Mouse (Mus musculus) heart, embryonic 16.5 days (tissue): Measurements from ENCODE around the gene Tada1. TPM values are rescaled to one million over a fixed set of nuclear protein-coding genes. Genes with fewer than 3 reads are reported as not detected.

ENCODE experiments used
- ATAC-seq: fragments of 200-750 bp; cut with Nextera tagmentation; replicated peaks from 2 replicates; pipeline ENCODE4 v1.8.0; 2017; ENCODE audit warnings: moderate number of reproducible peaks; ENCODE audit not compliant: insufficient read depth, low FRiP score; ENCODE audit errors: extremely low read depth
- H3K27ac ChIP-seq: fragments of 300-500 bp; sonication (generic); 2 replicates; pipeline ENCODE4 v1.5.1; 2014; ENCODE audit warnings: mild to moderate bottlenecking, low read length, control low read depth, moderate library complexity
- H3K27me3 ChIP-seq: fragments of 300-500 bp; sonication (generic); 2 replicates; pipeline ENCODE4 v1.6.1; 2014; ENCODE audit warnings: low read length, mixed read lengths; ENCODE audit not compliant: control insufficient read depth, insufficient read depth
- H3K36me3 ChIP-seq: fragments of 300-500 bp; sonication (generic); 2 replicates; pipeline ENCODE4 v1.6.1; 2014; ENCODE audit not compliant: control insufficient read depth, insufficient read depth
- H3K4me1 ChIP-seq: fragments of 300-500 bp; sonication (generic); 2 replicates; pipeline ENCODE4 v1.6.1; 2014; ENCODE audit warnings: low read length, mixed read lengths; ENCODE audit not compliant: control insufficient read depth, insufficient read depth
- H3K4me2 ChIP-seq: fragments of 300-500 bp; sonication (generic); 2 replicates; pipeline ENCODE4 v1.6.1; 2014; ENCODE audit warnings: low read depth, mild to moderate bottlenecking, control low read depth, low read length
- H3K4me3 ChIP-seq: fragments of 300-500 bp; sonication (generic); 2 replicates; pipeline ENCODE4 v1.5.1; 2014; ENCODE audit warnings: mild to moderate bottlenecking, control low read depth, low read length
- H3K9ac ChIP-seq: fragments of 300-500 bp; sonication (generic); 2 replicates; pipeline ENCODE4 v1.6.1; 2014; ENCODE audit warnings: low read length, control low read depth
- H3K9me3 ChIP-seq: fragments of 300-500 bp; sonication (generic); replicated peaks from 2 replicates; pipeline ENCODE4 v1.6.1; 2016; ENCODE audit warnings: low read length; ENCODE audit not compliant: control insufficient read depth
- WGBS: fragments of 180-500 bp; shearing (Covaris S2); extraction: QIAGEN DNeasy Blood & Tissue Kit; methylation state at CpG from one replicate; pipeline ENCODE4 v1.1.7; 2014; 5-methylcytosine and 5-hydroxymethylcytosine counted together
- polyA plus RNA-seq: library from polyadenylated mRNA; unstranded; fragments of >200 nt; fragmentation: Nextera tagmentation; extraction: Ambion mirVana; gene quantifications from 2 replicates; pipeline ENCODE4 v1.2.1, GENCODE M21; 2015

Tada1 gene
- polyA plus RNA-seq, 1 experiment from 2014 or later: 36.9 TPM

DNA sequence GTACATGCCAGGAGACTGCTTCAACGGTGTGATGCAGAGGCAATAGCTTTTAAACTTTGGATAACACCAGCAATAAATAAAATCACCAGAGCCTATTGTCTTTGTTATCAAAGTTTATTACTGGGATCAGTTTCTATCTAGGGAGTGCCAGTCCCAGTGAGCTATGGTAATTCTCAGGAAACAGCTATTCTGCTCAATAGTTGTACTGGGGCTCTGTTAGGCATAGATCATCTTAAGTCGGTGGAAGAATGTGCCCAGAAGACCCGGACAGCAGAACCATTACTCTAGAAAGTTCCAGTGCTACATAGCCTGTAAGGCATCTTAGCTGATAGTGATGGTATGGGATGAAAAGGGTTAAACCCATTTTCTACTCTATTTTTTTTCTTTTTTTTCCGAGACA lies 15.9 kb downstream of the Tada1 start:
- no peak overlapping the region for H3K27ac ChIP-seq

GRCm38 (mm10) chr1:166395661-166396060 lies 16.8 kb downstream of the Tada1 start:
- no peak overlapping the region for H3K4me2 ChIP-seq
- no peaks in the 10 kb centered on the region for H3K9me3 ChIP-seq
- H3K4me1 ChIP-seq: no peaks in the 10 kb centered on the region
- H3K36me3 ChIP-seq: peaks cover 63% of the 10 kb centered on the region
- ATAC-seq: no peak
- no peak overlapping the region for H3K27ac ChIP-seq
- H3K27me3 ChIP-seq: no peaks in the 10 kb centered on the region
- WGBS: 90% methylated on average over 5 of the region's 5 CpGs
- no peak overlapping the region for H3K4me3 ChIP-seq
- no peak overlapping the region for H3K9ac ChIP-seq

More for the DNA sequence above, 15.9 kb downstream of the Tada1 start:
- H3K4me3 ChIP-seq: no peak overlapping the region
- H3K4me2 ChIP-seq: no peak overlapping the region
- H3K36me3 ChIP-seq: peaks cover 62% of the 10 kb centered on the region
- WGBS: 68% methylated on average over 4 of the region's 4 CpGs
- no peaks in the 10 kb centered on the region for H3K4me1 ChIP-seq
- no peaks in the 10 kb centered on the region for H3K9me3 ChIP-seq
- H3K27me3 ChIP-seq: no peaks in the 10 kb centered on the region
- no peak overlapping the region for H3K9ac ChIP-seq
- no peak for ATAC-seq

DNA sequence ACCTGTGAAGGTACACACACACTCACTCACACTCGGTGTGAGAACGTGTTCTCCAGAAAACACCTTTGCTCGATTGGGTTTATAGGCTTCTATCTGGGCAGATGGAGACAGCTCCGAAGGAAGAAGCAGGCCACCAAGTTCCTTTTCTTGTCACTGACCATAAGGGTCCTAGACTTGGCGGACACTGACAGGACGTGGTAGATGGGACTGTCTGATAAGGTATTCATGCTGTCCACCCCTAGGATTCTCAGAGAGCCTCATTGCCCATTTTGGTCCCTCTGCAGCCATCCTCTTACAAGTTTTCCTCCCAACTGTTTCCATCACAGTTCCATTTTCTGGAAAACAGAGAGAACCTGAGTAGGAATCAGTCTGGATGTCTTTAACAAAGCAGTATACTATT lies 17.5 kb downstream of the Tada1 start:
- no peaks in the 10 kb centered on the region for H3K9me3 ChIP-seq
- H3K4me3 ChIP-seq: no peak overlapping the region
- no peak overlapping the region for H3K4me2 ChIP-seq
- ATAC-seq: no peak
- H3K27ac ChIP-seq: no peak overlapping the region
- WGBS: 83% methylated on average over 6 of the region's 6 CpGs
- H3K9ac ChIP-seq: no peak overlapping the region
- H3K36me3 ChIP-seq: peaks cover 68% of the 10 kb centered on the region
- H3K4me1 ChIP-seq: no peaks in the 10 kb centered on the region
- H3K27me3 ChIP-seq: no peaks in the 10 kb centered on the region

DNA sequence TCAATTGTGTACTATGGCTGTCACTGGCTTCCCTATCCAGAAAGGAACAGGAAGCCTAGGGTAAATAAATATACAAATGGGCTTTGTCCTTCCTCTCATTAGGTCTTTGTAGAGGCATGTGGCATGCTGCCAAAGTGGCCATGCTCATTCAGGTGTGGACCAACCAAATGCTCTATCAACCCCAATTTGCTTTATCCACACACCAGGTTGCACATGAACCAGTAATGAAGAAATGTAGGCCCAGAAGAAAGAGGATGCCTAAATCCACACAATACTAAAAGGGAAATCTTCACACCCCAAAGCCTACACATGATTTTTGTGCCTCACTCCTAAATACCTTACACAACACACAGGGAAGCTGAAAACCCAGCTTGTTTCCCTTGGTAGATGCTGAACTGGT lies 22.6 kb downstream of the Tada1 start:
- Histone ChIP-seq H3K4me1 (peaks cover 11% of the 10 kb centered on the region), H3K9ac (no peak overlapping the region), H3K27me3 (no peaks in the 10 kb centered on the region), H3K9me3 (no peaks in the 10 kb centered on the region), H3K27ac (no peak overlapping the region), H3K36me3 (peaks cover 50% of the 10 kb centered on the region), H3K4me2 (no peak overlapping the region), H3K4me3 (no peak overlapping the region)
- no peak for ATAC-seq

DNA sequence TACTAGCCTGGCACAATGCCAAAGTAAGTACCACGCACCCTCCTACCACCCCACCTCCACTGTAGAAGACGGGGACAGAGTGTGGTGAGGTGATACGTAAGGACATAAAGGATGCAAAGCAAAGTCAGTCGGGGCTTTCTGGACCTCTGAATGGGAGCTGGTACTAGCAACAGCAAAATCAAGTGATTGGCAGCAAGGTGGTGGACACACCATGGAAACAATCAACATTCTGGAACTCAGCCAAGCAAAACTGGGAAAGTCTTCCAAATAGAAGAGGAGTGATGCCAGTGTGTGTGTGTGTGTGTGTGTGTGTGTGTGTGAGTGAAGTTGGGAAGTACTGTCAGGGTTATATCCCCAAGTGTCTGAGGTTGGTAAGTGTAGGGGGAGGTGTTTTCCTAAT lies 23.1 kb downstream of the Tada1 start:
- peaks cover 11% of the 10 kb centered on the region for H3K4me1 ChIP-seq
- H3K27ac ChIP-seq: no peak overlapping the region
- no peak overlapping the region for H3K9ac ChIP-seq
- H3K4me3 ChIP-seq: no peak overlapping the region
- H3K36me3 ChIP-seq: peaks cover 53% of the 10 kb centered on the region
- ATAC-seq: 0 out of 2 replicates have a peak, but pooled peaks have one; percentile 12
- H3K27me3 ChIP-seq: no peaks in the 10 kb centered on the region
- H3K9me3 ChIP-seq: no peaks in the 10 kb centered on the region
- 63% methylated on average over 4 of the region's 4 CpGs for WGBS
- no peak overlapping the region for H3K4me2 ChIP-seq

DNA sequence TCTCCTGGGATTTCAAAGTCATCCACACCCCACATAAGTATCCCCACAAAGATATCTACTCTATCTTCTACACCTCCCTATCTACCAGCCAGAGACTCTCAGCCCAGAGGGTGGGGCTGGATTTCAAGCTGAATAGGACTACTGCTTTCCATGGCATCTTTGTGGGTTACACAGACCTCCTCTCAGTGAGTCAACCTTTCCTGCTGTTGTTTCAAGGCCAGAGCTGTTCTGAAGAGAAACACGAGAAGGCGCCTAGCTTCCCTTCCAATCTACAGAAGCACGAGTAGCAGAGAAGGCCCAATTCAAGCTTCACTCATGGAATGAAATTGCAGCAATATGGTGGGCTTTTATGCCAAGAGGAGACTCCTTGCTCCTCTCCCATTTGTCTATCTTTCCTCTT lies 24.9 kb downstream of the Tada1 start:
- Histone ChIP-seq H3K27ac (no peak overlapping the region), H3K9me3 (no peaks in the 10 kb centered on the region), H3K4me2 (no peak overlapping the region), H3K4me1 (peaks cover 16% of the 10 kb centered on the region), H3K9ac (no peak overlapping the region), H3K36me3 (peaks cover 45% of the 10 kb centered on the region), H3K4me3 (no peak overlapping the region), H3K27me3 (no peaks in the 10 kb centered on the region)
- WGBS: 83% methylated on average over 3 of the region's 3 CpGs
- ATAC-seq: no peak

GRCm38 (mm10) chr1:166409177-166409700 lies 30.3 kb downstream of the Tada1 start:
- Histone ChIP-seq H3K27ac (peak overlapping the region; percentile 87), H3K27me3 (no peaks in the 10 kb centered on the region), H3K4me3 (peak overlapping the region; percentile 80), H3K9me3 (peaks cover 2% of the 10 kb centered on the region; the same call in 1 of the 2 replicates), H3K9ac (peak overlapping the region; percentile 90), H3K4me2 (peak overlapping the region; percentile 97), H3K36me3 (peaks cover 16% of the 10 kb centered on the region), H3K4me1 (peaks cover 17% of the 10 kb centered on the region)
- WGBS: 1% methylated on average over 28 of the region's 45 CpGs
- peak; percentile 80 for ATAC-seq

- peaks cover 17% of the 10 kb centered on the region for H3K4me1 ChIP-seq
- H3K27ac ChIP-seq: peak within 1 kb of the TSS; percentile 87
- peak; percentile 94 for ATAC-seq
- peak within 1 kb of the TSS; percentile 90 for H3K9ac ChIP-seq
- peak within 1 kb of the TSS; percentile 97 for H3K4me2 ChIP-seq
- peaks cover 2% of the 10 kb centered on the region; the same call in 1 of the 2 replicates for H3K9me3 ChIP-seq
- H3K4me3 ChIP-seq: peak within 1 kb of the TSS; percentile 80
- 5% methylated on average over 49 of the region's 49 CpGs for WGBS
- H3K36me3 ChIP-seq: peaks cover 16% of the 10 kb centered on the region
- no peaks in the 10 kb centered on the region for H3K27me3 ChIP-seq
Observed at GRCm38 (mm10) chr1:166409701-166410220, 30.9 kb downstream of the Tada1 start, which contains the start of gene Pogk. TSS of gene Pogk (minus strand) at chr1:166409863.

DNA sequence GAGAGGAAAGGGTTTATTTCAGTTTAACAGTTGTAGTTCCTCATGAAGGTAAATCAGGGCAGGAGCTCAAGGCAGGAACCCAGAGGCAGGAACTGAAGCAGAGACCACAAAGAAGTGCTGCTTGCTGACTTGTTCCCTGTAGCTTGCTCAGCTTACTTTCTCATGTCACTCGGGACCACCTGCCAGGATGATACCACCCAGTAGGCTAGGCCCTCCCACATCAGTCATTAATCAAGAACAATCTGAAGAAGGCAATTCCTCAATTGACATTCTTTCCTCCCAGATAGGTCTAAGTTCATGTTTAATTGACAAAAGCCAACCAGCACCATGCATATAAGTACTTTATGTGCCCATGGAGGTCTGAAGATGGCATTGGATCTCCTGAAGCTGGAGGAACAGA lies 32.6 kb downstream of the Tada1 start:
- Histone ChIP-seq H3K4me3 (no peak overlapping the region), H3K4me1 (peaks cover 8% of the 10 kb centered on the region), H3K36me3 (peaks cover 13% of the 10 kb centered on the region), H3K9me3 (peaks cover 2% of the 10 kb centered on the region; the same call in 1 of the 2 replicates), H3K27ac (no peak overlapping the region), H3K4me2 (no peak overlapping the region), H3K9ac (no peak overlapping the region), H3K27me3 (no peaks in the 10 kb centered on the region)
- ATAC-seq: no peak
- 96% methylated on average over 1 of the region's 1 CpGs for WGBS
